Mouse (Mus musculus): ENCODE data around the gene Wdtc1.
A peak's percentile ranks its signal among the peaks of the same experiment; 100 is the strongest.

Gene Wdtc1

DNA sequence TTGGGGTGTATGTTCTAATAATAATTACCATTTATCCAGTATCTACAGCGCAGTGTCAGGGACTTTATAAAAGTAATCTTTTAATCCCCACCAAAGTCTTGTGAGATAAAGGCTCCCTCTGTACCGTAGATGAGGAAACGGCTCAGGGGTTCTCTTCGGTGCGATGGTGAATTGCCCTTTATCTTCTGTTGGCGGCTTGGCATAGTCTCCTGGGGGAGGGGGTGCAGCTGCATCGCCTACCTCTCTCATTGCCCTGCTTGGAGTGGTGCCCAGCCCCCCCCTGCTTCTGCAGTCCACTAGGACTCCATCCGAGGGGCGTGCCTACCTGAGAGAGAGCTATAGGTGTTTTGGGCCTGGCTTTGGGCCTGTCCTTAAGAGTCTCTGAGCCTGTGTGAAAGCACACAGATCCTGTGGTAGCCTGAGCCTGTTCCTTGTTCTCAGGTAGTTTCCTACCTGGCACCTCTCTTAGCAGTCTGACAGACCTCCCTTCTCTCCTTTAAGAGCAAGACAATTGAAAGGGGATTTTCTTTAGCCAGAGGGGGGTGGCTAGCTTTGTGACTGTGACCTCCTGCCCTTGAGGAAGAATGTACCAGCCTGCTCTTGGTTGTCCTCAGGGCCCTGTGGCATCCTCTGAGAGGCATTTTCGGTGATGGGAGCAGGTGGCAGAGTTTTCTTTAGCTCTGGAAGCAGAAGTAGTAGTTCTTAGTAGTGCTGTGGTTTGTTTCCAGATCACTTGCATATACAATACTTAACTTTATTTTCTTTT, 22.7 kb upstream of the Wdtc1 start:
- DNase-seq, result no peak

DNA sequence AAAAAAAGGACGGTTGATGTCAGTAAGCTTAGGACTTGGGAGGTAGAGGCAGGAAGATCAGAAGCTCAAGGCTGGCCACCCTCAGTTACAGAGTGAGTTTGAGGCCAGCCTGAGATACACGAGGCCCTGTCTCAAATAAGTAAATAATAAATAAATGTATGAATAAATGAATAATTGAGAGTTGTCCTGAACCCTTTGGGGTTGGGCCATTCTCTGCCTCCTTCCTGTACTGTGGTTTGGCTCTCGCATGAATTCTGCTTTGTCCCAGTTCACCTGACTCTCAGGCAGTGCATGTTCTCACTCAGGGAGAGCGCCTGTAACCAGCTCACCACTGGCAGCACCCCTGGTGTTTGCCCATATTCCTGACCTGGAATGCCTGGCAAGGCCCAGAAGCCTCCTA, 20.7 kb upstream of the Wdtc1 start:
- no peak for DNase-seq

DNA sequence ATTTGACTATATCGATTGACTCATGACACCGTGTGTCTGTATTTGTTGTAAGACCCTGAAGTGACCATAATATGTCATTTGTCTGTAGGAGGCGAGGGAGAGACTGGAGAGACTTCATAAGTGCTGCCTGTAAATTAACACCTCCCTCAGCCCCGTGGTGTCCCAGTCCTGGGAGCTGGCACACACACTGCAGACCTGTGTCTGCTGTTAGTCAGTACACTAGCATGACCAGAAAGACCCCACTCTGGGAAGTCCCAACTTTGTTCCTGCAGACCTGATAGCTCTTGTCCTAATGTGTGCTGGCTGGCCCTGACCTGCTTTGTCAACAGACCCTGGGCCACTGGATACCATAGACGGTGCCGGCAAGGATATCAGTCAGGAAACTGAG, 19.0 kb upstream of the Wdtc1 start:
- no peak for DNase-seq

DNA sequence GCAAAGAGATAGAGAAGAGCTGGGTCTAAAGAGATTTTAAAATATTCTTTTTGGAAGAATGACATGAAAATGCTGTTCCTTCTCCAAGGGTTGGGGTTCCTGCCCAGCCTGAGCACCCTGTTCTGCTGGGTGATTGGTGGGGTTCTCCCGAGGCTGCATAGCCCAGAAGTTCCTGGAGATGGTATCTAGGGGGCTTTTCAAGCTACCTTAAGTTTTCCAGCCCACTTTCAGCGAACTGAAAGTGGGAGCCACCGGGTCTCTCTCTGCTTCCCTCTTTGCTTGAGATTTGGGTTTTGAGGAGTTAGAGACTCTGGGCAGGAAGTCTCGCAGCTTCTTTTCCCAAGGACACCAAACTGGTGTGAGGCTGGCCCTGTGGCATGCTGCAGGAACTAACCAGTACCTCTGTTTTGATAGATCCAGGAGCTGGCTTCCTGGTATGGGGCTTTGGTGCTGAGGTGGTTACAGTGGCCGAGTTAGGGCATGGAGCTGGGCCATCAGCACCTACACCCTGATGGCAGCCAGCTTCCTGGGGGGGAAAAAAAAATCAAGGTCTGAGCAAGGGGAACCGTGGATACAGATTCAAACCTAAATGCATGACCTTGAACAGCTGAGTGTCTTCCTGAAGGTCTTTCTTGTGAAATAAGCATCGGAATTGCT, 18.5 kb upstream of the Wdtc1 start:
- no peak for DNase-seq

DNA sequence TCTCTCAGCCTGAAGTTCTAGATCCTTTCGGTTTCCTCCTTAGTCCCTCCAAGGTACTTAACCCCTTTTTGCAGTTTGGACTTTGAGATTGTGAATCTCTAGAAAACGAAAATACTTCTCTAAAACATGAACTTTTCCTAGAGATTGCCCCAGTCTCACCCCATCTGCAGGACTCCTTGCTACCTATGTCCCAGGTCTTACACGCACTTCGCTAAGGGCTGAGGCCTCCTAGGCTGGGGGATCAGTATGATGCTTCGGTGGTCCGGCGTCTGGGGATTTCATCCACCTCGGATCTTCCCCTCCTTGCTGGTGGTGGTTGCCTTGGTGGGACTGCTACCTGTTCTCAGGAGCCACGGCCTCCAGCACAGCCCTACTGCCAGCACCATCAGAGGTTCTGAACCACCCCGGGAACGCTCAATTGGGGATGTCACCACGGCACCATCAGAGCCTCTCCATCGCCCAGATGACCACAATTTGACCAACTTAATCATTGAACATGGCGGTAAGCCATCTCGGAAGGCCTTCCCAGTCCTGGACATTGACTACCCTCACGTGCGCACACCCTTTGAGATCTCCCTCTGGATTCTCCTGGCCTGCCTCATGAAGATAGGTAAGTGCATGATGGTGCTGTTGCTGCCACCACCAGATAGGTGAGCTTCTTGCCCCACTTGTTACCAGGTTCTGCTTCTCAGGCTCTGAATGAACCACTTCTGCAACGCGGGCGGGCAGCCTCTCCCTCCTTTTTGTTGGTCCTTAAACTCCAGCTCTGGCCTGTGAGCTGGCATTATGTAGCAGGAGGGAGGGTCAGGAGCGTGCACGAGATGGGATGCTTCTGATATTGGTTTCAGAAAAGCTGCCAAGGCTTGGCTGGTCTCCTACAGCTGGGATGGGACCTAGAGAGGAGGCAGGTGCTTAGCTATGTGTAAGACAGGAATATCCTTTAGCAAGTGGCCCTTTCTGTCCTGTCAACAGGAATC, 17.3 kb upstream of the Wdtc1 start:
- no peak for DNase-seq

DNA sequence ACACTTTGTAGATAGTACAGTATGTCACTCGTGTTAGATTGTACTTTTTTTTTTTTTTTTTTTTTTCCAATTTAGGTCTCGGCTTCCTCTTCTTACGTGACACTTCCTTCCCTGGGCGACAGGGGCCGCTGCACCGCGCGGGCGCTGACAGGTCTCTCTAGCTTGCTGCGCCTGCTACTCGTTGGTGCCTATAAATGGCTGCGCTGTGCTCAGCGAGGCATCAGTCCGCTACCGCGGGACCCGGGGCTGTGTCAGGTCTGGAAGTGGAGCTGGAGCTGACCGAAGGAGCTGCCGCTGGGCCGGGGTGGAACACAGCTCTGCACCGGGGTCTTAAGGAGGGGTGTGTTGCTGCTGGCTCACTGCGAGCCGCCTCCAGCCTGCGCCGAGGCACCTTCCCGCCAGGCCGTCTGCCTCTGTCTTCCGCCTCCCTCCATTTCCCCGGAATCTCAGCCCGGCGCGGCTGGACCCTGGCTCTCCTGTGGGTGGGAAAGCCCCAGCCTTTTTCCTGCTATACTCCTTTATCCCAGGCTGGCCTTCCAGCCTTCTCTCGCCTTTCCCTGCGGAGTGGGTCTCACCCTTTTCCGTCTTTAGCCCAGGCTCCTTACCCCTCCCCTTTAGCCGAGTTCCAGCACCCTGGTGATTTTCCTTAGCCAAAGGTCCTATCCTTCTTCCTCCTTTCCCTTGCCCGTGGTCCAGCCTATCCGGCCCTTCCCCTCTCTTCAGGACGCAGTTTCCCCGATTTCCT, 16.4 kb upstream of the Wdtc1 start, which contains the start of gene Slc9a1:
Gene Slc9a1 (plus strand): TSS at position 154 of the 745 bp plus-strand sequence.
- DNase-seq, result peak; percentile 96

DNA sequence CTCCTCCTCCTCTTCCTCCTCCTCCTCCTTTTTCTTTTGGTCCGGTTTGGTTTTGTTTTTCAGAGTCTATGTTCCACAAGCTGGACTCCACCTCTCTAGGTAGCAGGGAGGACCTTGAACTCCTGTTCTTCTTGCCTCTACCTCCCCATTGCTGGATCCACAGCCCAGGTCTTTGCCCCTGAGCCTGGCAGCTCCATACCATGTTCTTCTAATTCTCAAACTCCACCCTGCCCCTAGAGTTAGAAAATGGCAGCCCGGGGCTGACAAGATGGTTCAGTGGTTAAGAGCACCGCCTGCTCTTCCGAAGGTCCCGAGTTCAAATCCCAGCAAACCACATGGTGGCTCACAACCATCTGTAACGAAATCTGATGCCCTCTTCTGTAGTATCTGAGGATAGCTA, 1.4 kb upstream of the Wdtc1 start:
- no peak for DNase-seq

DNA sequence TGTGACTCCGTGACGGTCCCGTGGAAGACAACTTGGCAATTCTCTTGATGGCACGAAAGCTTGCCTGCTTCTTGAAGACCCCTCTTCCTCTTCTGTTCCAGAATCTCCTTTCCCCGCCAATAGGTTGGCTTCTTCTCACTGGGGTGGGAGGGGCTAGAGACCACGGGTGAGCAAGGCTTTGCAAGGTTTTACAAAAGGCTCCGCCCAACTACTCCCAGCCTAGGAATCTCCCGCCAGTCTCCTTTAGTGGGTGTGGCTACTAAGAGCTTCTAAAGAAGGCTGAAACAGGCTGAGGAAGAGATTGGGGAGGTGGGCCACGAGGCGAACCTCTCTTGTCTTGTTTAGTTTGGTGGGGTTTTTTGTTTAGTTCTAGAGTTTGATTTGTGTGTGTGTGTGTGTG, 484 bp downstream of the Wdtc1 start:
- no peak for DNase-seq

DNA sequence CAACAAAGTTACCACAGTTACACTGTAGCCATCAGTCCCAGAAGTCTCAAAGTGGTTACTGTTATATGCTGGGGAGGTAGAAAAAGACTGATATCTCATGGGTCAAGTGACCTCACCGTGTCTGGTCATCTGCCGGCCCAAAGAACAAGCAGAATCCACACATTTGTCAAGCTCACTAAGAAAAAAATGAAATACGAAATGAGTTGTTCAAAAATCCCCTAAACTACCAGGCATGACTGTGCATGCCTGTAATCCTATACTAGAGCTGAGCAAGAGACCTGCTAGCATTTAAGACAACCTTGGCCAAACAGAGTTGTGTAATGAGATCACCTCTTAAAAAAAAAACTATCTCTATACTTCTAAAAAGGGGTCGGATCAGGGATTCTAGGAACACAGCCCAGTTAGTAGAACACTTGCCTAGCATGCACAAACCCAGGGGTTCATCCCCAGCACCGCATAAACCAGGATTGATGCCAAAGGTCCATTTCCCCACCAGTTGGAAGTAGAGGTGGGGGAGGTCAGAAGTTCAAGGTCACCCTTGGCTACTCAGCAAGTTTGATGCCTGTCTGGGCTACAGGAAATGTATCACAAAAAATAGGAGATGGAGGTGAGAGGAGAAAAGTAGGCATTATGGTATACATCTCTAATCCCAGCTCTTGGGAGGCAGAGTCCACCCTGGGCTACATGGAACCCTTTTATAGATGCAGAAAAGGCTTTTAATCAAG, 5.1 kb downstream of the Wdtc1 start:
- DNase-seq, result no peak

DNA sequence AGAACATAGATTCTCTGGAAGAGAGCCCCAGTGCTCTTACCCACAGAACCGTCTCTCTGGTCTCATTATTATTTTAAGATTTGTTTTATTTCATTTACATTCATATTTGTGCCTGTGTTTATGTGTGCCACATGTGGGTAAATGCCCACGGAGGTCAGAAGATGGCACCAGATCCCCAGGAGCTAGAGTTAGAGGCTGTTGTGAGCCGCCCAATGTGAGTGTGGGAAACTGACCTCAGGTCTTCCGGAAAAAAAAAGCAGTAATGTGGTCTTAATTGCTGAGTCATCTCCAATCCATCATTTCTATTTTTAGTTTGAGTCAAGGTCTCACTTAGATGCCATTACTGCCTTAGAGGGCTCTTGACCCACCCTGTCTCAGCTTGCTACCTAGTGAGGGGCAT, 5.7 kb downstream of the Wdtc1 start:
- no peak for DNase-seq

DNA sequence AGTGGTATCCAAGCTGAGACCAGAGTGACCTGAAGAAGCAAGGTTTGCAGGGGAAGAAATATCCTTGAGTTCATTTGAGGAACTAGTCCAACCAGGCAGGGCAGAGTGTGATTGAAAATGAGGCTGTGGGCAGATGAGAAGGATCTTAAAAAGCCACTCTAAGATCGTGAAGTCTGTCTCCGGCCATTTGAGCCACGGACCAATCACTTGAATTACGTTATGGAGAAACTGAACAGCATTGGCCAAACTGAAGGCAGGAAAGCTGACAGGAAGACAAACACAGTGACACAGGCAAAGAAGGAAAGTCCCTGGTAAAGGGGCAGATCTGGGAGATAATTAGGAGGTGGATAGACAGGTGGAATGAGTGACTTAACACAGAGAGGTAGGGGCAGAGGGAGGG, 6.7 kb downstream of the Wdtc1 start:
- no peak for DNase-seq

DNA sequence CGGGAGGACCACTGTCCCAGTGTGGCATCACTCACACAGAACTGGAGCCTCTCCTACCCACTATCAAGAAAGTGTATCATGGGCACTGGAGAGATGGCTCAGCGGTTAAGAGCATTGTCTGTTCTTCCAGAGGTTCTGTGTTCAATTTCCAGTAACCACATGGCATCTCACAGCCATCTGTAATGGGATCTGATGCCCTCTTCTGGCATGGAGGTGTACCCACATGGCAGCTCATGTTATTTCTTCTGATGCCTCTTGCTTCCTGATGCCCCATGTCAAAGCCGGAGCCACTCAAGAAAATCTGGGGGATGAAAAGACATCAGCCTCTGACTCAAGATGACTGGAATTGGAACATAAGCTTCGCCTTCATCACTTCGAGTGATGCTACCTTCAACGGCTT, 7.6 kb downstream of the Wdtc1 start:
- DNase-seq, result no peak

DNA sequence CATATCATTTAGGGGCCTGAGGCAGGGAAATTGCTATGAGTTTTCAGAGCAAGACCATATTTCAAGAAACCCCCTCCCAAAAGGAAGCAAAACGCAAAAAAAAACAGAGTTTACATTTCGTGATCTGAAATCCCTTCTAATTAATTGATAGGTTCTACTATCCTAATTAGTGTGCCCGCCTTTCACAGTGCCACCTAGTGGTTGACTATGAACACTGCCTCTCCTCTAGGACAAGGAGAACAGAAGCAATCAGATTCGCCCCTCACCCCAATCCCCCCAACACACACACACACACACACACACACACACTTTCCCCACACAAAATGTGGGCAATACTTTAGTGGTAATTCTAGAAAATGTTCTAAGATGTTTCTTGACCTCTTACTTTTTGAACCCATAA, 9.2 kb downstream of the Wdtc1 start:
- DNase-seq, result peak; percentile 55

DNA sequence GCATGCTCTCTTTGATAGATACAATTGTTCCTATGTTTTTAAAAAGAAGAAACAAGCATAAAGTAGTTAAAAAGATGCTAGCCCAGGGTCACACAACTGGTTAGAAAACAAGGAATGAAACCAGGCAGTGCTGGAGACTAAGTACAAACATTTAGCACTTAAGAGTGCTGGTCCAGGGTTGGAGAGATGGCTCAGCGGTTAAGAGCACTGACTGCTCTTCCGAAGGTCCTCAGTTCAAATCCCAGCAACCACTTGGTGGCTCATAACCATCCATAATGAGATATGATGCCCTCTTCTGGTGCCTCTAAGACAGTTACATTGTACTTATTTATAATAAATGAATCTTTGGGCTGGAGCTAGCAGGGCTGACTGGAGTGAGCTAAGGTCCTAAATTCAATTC, 13.1 kb downstream of the Wdtc1 start:
- DNase-seq, result no peak

DNA sequence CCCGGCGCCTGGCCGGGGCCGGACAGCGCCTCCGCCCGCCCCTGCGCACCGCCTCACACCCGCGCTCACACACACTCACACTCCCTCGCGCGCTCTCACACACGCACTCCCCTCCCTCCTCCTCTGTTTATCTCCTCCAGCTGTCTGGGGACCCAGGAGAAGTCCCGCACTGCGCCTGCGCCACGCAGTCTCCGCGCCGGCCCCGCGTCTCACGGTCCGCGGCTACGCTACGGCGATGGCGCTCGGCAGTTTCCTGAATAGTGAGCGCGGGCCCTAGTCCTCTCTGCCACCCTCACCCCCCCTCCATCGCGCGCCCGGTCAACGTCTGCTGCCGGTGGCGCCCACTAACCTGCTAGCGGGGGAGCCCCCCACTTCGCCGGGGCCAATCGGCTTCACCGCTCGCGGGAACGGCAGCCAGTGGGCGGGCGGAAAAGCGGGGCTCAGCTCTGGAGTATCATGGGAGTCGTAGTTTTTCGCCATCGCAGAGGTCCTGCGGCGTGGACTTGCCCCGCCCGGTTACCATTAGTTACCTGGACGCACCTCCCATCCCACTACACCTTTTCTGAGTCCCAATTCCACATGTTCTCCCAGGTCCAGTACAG, 14.0 kb downstream of the Wdtc1 start:
- DNase-seq, result peak; percentile 98

DNA sequence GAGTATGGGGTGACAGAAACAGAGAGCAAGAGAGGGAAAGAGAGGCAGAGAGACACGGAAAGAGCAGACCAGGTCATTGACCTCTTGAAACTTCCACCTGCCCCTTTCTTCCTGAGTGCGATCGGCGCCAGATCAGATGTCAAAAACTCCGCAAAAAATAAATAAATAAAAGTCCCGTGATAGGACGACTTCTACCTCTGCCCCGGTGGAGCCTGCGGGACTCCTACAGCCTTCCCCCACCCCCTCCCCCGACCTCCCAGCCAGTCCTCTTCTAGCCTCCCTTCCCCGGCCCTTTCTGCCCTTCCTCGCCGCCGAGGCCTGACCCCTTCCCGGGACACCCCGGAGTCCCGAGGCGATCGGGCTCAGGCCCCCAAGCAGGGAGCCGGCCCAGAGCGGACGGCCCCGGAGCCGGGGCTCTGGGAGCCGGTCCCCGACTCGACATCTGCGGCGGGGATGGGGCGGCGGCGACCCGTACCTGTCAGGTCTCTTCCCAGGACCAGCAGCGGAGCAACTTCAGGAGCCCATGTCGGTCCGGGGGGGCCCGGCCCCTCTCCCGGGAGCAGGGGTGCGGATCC, 14.7 kb downstream of the Wdtc1 start:
- DNase-seq, result peak; percentile 33

DNA sequence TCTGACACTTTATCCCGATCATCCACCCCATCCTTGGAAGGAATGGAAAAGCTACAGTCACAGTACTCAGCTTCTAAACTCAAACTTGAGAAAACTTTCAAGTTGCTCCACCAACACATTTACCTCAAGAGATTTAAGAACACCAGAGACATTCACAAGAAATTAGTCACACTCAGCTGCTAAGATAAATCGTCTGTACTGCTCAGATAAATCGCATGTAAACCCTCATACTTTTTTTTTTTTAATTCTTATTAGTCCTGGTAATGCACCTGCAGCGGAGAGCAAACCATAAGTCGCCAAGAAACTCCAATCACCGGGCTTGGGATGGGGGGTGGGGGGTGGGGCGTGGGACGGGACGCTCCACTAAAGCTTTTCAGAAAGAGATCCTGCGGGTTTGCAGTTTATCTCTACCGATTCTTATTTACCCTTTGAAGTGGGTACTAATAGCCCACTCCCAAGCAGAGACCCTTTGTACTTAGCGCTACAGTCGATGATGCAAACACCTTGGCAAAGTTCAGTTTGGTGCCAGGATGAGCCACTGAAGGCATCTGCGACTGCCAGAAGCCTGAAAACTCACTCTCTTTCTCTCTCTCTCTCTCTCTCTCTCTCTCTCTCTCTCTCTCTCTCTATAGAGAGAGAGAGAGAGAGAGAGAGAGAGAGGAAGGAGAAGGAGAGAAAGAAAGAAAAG, 15.3 kb downstream of the Wdtc1 start:
- DNase-seq, result no peak

DNA sequence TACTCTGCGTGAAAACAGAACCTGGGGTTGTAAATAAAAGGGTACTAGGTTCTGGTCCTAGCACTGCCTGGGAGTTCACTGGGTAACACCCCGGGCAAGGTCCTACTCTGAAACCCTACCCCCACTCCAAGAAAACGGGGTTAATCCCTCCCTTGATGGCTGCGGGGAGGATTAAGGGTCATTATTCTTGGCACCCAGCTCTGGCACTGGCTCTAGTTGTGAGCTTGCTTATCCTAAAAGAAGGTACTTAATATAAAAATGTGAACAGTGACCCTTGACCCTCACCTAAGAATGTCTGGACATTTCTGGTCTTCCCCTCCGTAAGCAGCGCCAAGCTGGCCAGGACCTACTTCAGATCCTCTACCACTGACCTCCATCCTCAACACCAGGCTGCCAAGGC, 20.0 kb downstream of the Wdtc1 start:
- no peak for DNase-seq

DNA sequence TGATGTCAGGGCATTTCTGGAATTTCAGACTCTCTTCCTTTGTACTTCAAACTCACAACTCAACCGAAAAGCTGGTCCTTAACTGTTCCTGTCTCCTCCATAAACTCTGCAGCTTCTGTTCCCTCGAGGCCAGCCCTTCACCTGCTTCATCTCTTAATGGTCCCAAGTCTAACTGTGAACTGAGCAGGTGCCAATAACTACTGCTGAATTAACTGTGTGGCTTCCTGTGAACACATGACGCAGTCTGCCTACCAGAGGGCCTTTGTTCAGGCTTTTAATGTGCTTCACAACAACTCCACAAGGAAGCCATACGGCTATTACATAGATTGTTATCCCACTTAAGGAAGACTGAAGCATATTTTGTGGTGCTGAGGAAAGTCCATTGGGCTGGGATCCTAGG, 23.0 kb downstream of the Wdtc1 start:
- DNase-seq, result no peak

DNA sequence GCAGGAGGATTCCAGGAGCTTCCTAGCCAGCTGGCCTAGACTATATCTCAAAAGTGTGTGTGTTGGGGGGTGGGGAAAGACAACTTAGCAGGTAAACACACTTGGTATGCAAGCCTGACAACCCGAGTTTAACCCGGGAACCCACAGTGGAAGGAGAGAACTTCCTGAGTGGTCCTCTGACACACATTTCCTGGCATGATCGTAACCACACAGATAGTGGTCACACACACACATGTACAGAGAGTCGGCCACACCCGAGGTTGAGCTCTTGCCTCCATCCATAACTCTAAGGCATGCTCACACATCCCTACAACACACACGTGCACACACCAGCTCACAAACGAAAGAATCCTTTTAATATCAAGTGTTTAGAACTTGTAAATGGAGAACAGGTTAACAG, 25.2 kb downstream of the Wdtc1 start:
- DNase-seq, result no peak

DNA sequence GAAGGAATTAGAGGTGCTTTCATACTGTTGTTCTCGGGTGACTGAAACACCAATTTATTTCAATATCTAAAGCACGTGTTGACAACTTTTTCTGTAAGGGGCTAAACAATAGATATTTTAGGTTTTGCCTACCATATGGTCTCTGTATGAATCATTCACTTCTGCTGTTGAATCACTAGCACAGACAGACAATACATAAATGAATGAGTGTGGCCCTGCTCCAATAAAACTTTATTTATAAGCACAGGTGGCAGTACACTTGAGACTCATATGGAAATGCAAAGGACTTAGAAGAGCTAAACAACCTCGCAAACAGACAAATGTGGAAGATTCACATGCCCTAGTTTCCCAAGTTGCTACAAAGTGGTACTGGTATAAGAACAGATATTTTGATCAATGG, 33.6 kb downstream of the Wdtc1 start:
- no peak for DNase-seq

Data from lung, postnatal 14 days (tissue).